Mouse (Mus musculus) CH12.LX (cell line): Measurements from ENCODE around the gene Cntrl. TPM values are rescaled to one million over a fixed set of nuclear protein-coding genes. Genes with fewer than 3 reads are reported as not detected.
A peak's percentile ranks its signal among the peaks of the same experiment; 100 is the strongest.

Source experiments
- DNase-seq: peaks from one replicate; pipeline ENCODE4 v3.0.0-alpha.2; 2013; ENCODE audit errors: extremely low read depth
- H3K27ac ChIP-seq: 2 replicates; pipeline ENCODE4 v1.5.1; 2012; ENCODE audit warnings: low read depth, mild to moderate bottlenecking, control low read depth, moderate library complexity; ENCODE audit not compliant: insufficient read depth
- H3K27me3 ChIP-seq: replicated peaks from 2 replicates; pipeline ENCODE3; 2012; ENCODE audit warnings: inconsistent platforms
- H3K36me3 ChIP-seq, 2 experiments: replicated peaks in 1 of 2; 2 replicates each; pipeline versions ENCODE3 to v1.6.1; 2012; ENCODE audit warnings: inconsistent platforms in 1 of 2, low read length in 1 of 2, mild to moderate bottlenecking in 1 of 2, mixed read lengths in 1 of 2, moderate library complexity in 1 of 2; ENCODE audit not compliant: control insufficient read depth in 1 of 2, insufficient read depth in 1 of 2
- H3K4me1 ChIP-seq, 2 experiments: 2 replicates each; pipeline ENCODE4 v1.6.1; 2012; ENCODE audit warnings: inconsistent platforms in 1 of 2, moderate library complexity in 1 of 2; ENCODE audit not compliant: insufficient read depth in 2 of 2, control insufficient read depth in 1 of 2
- H3K4me2 ChIP-seq: 2 replicates; pipeline ENCODE4 v1.6.1; 2012; ENCODE audit warnings: low read depth, mild to moderate bottlenecking, control low read depth; ENCODE audit not compliant: poor library complexity, insufficient read depth, severe bottlenecking
- H3K4me3 ChIP-seq, 3 experiments: fragments of 150-350 bp in 1 of 3; sonication (generic) in 1 of 3; replicated peaks in 1 of 3; 2 replicates each; pipeline versions ENCODE3 to v1.5.1; 2011 to 2012; ENCODE audit warnings: low read depth in 2 of 3, low read length in 2 of 3, mild to moderate bottlenecking in 2 of 3, moderate library complexity in 2 of 3, control low read depth in 1 of 3, improper control_type of control experiment in 1 of 3, inconsistent platforms in 1 of 3, mixed read lengths in 1 of 3; ENCODE audit not compliant: poor library complexity in 1 of 3
- H3K79me2 ChIP-seq: replicated peaks from 2 replicates; pipeline ENCODE4 v1.6.1; 2012; ENCODE audit warnings: mild to moderate bottlenecking, moderate library complexity; ENCODE audit not compliant: control insufficient read depth, poor library complexity, insufficient read depth, severe bottlenecking; ENCODE audit errors: extremely low read depth
- H3K9ac ChIP-seq: 2 replicates; pipeline ENCODE4 v1.6.1; 2012; ENCODE audit warnings: low read depth, mild to moderate bottlenecking, control low read depth, moderate library complexity; ENCODE audit not compliant: insufficient read depth
- H3K9me3 ChIP-seq: replicated peaks from 2 replicates; pipeline ENCODE3; 2012; ENCODE audit warnings: low read length, inconsistent platforms, mixed read lengths
- BHLHE40 ChIP-seq: IDR thresholded peaks from 2 replicates; pipeline ENCODE4 v1.6.1; 2011; ENCODE audit warnings: mild to moderate bottlenecking, low read depth, low read length, improper control_type of control experiment
- CHD2 ChIP-seq: IDR thresholded peaks from 2 replicates; pipeline ENCODE4 v1.6.1; 2011; ENCODE audit warnings: low read length, improper control_type of control experiment
- E2F4 ChIP-seq: IDR thresholded peaks from 2 replicates; pipeline ENCODE4 v1.6.1; 2011; ENCODE audit warnings: low read depth, low read length, improper control_type of control experiment; ENCODE audit not compliant: insufficient replicate concordance
- ELF1 ChIP-seq: IDR thresholded peaks from 2 replicates; pipeline ENCODE4 v1.6.1; 2014; ENCODE audit warnings: low read depth, mild to moderate bottlenecking, inconsistent platforms, low read length, improper control_type of control experiment
- EP300 ChIP-seq: IDR thresholded peaks from 2 replicates; pipeline ENCODE4 v1.6.1; 2011; ENCODE audit warnings: low read length, improper control_type of control experiment
- ETS1 ChIP-seq: conservative IDR thresholded peaks from 2 replicates; pipeline ENCODE4 v1.6.1; 2012; ENCODE audit warnings: low read depth, mild to moderate bottlenecking, inconsistent platforms, low read length, improper control_type of control experiment, moderate library complexity
- GABPA ChIP-seq: IDR thresholded peaks from 2 replicates; pipeline ENCODE4 v1.6.1; 2012; ENCODE audit warnings: low read depth, low read length, improper control_type of control experiment, inconsistent platforms; ENCODE audit not compliant: insufficient replicate concordance
- HCFC1 ChIP-seq: IDR thresholded peaks from 2 replicates; pipeline ENCODE4 v1.6.1; 2012; ENCODE audit warnings: low read depth, mild to moderate bottlenecking, inconsistent platforms, low read length, improper control_type of control experiment
- IRF4 ChIP-seq: IDR thresholded peaks from 2 replicates; pipeline ENCODE4 v1.6.1; 2014; ENCODE audit warnings: low read depth, mild to moderate bottlenecking, inconsistent platforms, low read length, improper control_type of control experiment
- JUND ChIP-seq: conservative IDR thresholded peaks from 2 replicates; pipeline ENCODE4 v1.6.1; 2011; ENCODE audit warnings: low read depth, low read length, improper control_type of control experiment
- MAX ChIP-seq: IDR thresholded peaks from 2 replicates; pipeline ENCODE4 v1.6.1; 2011; ENCODE audit warnings: low read length, improper control_type of control experiment
- MAZ ChIP-seq: IDR thresholded peaks from 2 replicates; pipeline ENCODE4 v1.6.1; 2012; ENCODE audit warnings: low read depth, mild to moderate bottlenecking, inconsistent platforms, low read length, improper control_type of control experiment, moderate library complexity
- MEF2A ChIP-seq: IDR thresholded peaks from 2 replicates; pipeline ENCODE4 v1.6.1; 2014; ENCODE audit warnings: low read depth, mild to moderate bottlenecking, inconsistent platforms, low read length, improper control_type of control experiment, borderline replicate concordance
- NRF1 ChIP-seq: IDR thresholded peaks from 2 replicates; pipeline ENCODE4 v1.6.1; 2014; ENCODE audit warnings: low read depth, mild to moderate bottlenecking, inconsistent platforms, low read length, improper control_type of control experiment, moderate library complexity
- POLR2A ChIP-seq: IDR thresholded peaks from 2 replicates; pipeline ENCODE4 v1.6.1; 2011; ENCODE audit warnings: low read depth, mild to moderate bottlenecking, improper control_type of control experiment, low read length
- RAD21 ChIP-seq: IDR thresholded peaks from 2 replicates; pipeline ENCODE4 v1.6.1; 2011; ENCODE audit warnings: low read depth, mild to moderate bottlenecking, low read length, improper control_type of control experiment, moderate library complexity
- RCOR1 ChIP-seq: conservative IDR thresholded peaks from 2 replicates; pipeline ENCODE4 v1.6.1; 2012; ENCODE audit warnings: low read depth, mild to moderate bottlenecking, inconsistent platforms, low read length, improper control_type of control experiment
- SIN3A ChIP-seq: IDR thresholded peaks from 2 replicates; pipeline ENCODE4 v1.6.1; 2012; ENCODE audit warnings: low read length, improper control_type of control experiment, inconsistent platforms
- TBP ChIP-seq: conservative IDR thresholded peaks from 2 replicates; pipeline ENCODE4 v1.6.1; 2011; ENCODE audit warnings: low read depth, low read length, improper control_type of control experiment
- TCF12 ChIP-seq: IDR thresholded peaks from 2 replicates; pipeline ENCODE4 v1.6.1; 2014; ENCODE audit warnings: low read depth, mild to moderate bottlenecking, inconsistent platforms, low read length, improper control_type of control experiment
- UBTF ChIP-seq: IDR thresholded peaks from 2 replicates; pipeline ENCODE4 v1.6.1; 2012; ENCODE audit warnings: low read depth, mild to moderate bottlenecking, inconsistent platforms, low read length, improper control_type of control experiment, moderate library complexity
- USF1 ChIP-seq: IDR thresholded peaks from 2 replicates; pipeline ENCODE4 v1.6.1; 2014; ENCODE audit warnings: low read depth, mild to moderate bottlenecking, inconsistent platforms, low read length, improper control_type of control experiment
- USF2 ChIP-seq: conservative IDR thresholded peaks from 2 replicates; pipeline ENCODE4 v1.6.1; 2011; ENCODE audit warnings: low read depth, low read length, improper control_type of control experiment
- ZKSCAN1 ChIP-seq: IDR thresholded peaks from 2 replicates; pipeline ENCODE4 v1.6.1; 2012; ENCODE audit warnings: low read depth, inconsistent platforms, low read length, improper control_type of control experiment, borderline replicate concordance
- ZMIZ1 ChIP-seq: IDR thresholded peaks from 2 replicates; pipeline ENCODE4 v1.6.1; 2012; ENCODE audit warnings: low read depth, mild to moderate bottlenecking, inconsistent platforms, low read length, improper control_type of control experiment
- ZNF384 ChIP-seq: IDR thresholded peaks from 2 replicates; pipeline ENCODE4 v1.6.1; 2012; ENCODE audit warnings: low read depth, low read length, improper control_type of control experiment, inconsistent platforms
- dilution Hi-C: fragments of 300-500 bp; cut with MboI; formaldehyde crosslinking; loops from 2 replicates; pipeline ENCODE4 v1.14.3; 2020; ENCODE audit warnings: low sequenced_read_pairs; ENCODE audit not compliant: extremely low pct_unique_long_range_greater_than_20kb, extremely low pct_ligation_motif_present
- in situ Hi-C: fragments of 300-500 bp; cut with MboI; formaldehyde crosslinking; loops from 3 replicates; pipeline ENCODE4 v1.14.3; 2019; ENCODE audit warnings: low sequenced_read_pairs, low pct_ligation_motif_present, low pct_unique_long_range_greater_than_20kb, mixed read lengths
- polyA plus RNA-seq: library from polyadenylated mRNA; unstranded; fragments of >175 nt; gene quantifications from 2 replicates; pipeline ENCODE4 v1.2.1, GENCODE M21; 2012; ENCODE audit warnings: low read depth; ENCODE audit not compliant: insufficient read length
- total RNA-seq, 2 experiments: library from RNA; depleted of rRNA; stranded (reverse); fragments of 300-350 nt in 1 of 2; fragments of >200 nt in 1 of 2; gene quantifications; 2 replicates each; pipeline ENCODE4 v1.2.3; 2012 to 2014

Gene Cntrl
- total and polyA plus RNA-seq, 3 experiments: 55.6 to 69.7 (median 64.5) TPM

DNA sequence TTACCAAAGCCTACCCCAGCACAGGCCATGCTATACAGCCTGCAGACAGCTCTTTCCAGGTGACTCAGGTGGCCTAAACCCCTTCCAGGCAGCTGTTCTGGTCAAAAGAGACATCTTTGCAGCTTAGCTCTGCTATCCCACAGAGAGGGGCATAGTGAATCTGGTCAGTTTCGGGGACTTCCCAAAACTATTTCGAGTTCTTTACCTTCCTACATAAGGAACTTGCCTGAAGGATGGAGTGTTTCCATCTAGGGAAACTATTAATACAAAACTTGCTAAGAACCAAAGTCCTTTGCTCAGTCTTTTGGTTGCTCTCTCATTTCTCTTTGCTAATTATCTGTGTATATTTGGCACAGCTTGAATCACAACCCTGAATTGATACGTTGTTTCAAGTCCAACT, 32.4 kb downstream of the Cntrl start:
- peaks cover 64 to 94% of the 10 kb centered on the region in 2 experiments for H3K36me3 ChIP-seq
- no peak overlapping the region for H3K4me2 ChIP-seq
- no peak overlapping the region for H3K9ac ChIP-seq
- no peaks in the 10 kb centered on the region for H3K79me2 ChIP-seq
- H3K4me1 ChIP-seq: peaks cover 0 to 38% of the 10 kb centered on the region in 2 experiments; a peak in 2 of 4 replicates
- no peaks in the 10 kb centered on the region for H3K27me3 ChIP-seq
- no peaks in the 10 kb centered on the region for H3K9me3 ChIP-seq
- dilution Hi-C loops (no loop called here), in situ Hi-C loops (no loop called here)
- TF ChIP-seq ZNF384 (no peak), TBP (no peak), NRF1 (no peak), ETS1 (no peak; the same call in 1 of the 2 replicates), E2F4 (no peak), USF1 (no peak), MEF2A (peak; percentile 70), RAD21 (no peak), POLR2A (no peak), JUND (0 out of 2 replicates have a peak, but pooled peaks have one; percentile 7), BHLHE40 (no peak), USF2 (no peak), IRF4 (peak; percentile 34; the same call in 1 of the 2 replicates), UBTF (no peak), HCFC1 (no peak), MAZ (no peak), ELF1 (no peak), ZMIZ1 (no peak), TCF12 (0 out of 2 replicates have a peak, but pooled peaks have one; percentile 18), ZKSCAN1 (no peak), GABPA (no peak), CHD2 (no peak), EP300 (peak; percentile 52; the same call in 1 of the 2 replicates), MAX (no peak), SIN3A (no peak), RCOR1 (0 out of 2 replicates have a peak, but pooled peaks have one; percentile 28)
- no peak overlapping the region for H3K27ac ChIP-seq
- no peak overlapping the region for H3K4me3 ChIP-seq
- peak; percentile 35 for DNase-seq
